ENCODE assay signal across 24 mouse cellular contexts in the genomic region with DNA sequence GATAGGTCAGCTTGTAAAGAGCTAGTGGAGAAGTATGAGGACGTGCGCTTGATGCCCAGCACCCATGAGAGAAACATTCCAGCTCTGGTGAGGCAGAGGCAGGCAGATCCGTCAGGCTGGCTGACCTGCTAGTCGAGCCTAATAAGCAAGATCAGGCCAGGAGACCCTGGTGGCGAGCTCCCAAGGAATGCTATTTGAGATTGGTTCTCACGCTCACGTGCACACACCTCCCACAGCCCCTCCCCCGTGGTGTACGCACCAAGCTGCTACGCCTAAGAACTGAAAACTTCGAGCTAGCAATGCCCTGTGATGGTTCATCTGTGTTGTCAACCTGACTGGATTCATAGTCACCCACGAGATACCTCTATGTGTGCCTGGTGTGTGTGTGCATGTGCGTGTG.
A peak's percentile ranks its signal among the peaks of the same experiment; 100 is the strongest.
DNase-seq lines count a peak whose midpoint lies in the region; ATAC-seq and TF ChIP-seq lines count a peak whose summit lies in the region.
"Had no signal": no experiment of that assay in that cellular context is flagged by ENCODE, and none has a peak within 500 bp of the region (broad histone marks: within the 10 kb centered on the region; RNA-seq: fewer than 3 reads in every experiment).

No protein-coding gene starts in this region.

- peaks cover 9% of the 10 kb centered on the region for H3K9me3 ChIP-seq in megakaryocyte, embryonic 14.5 days
- H3K9me3 ChIP-seq in E14TG2a.4 (ENCODE audit: low read length), result no peaks in the 10 kb centered on the region
- H3K9me3 ChIP-seq: embryonic facial prominence, embryonic 15.5 days; forebrain, embryonic 12.5 days had no signal

- peaks cover 51% of the 10 kb centered on the region for H3K4me1 ChIP-seq in megakaryocyte, embryonic 14.5 days
- H3K4me1 ChIP-seq in E14TG2a.4 (replicated peaks; ENCODE audit: low read depth, low read length), result peaks cover 79% of the 10 kb centered on the region
- H3K4me1 ChIP-seq: embryonic facial prominence, embryonic 13.5 days had no signal

- DNase-seq in ES-CJ7 (ENCODE audit: low read depth, low spot score), result peak; percentile 44
- DNase-seq in ZHBTc4 (ENCODE audit: low read depth, low spot score), result peak; percentile 77
- DNase-seq in ovary, postnatal 14 days (ENCODE audit: low spot score), result no peak
- DNase-seq: adrenal gland, adult 2 months; adrenal gland, postnatal 10 days; adrenal gland, postnatal 25 days; cerebellum, adult 11 months; cerebellum, adult 18-20 months; cerebellum, adult 8-10 months; cerebellum, adult 9-11 months; cerebellum, postnatal 14 days; cerebellum, postnatal 36 days; embryo, embryonic 11 days had no signal

- H3K27me3 ChIP-seq in megakaryocyte, embryonic 14.5 days (replicated peaks), result no peaks in the 10 kb centered on the region
- no peaks in the 10 kb centered on the region for H3K27me3 ChIP-seq in E14TG2a.4 (ENCODE audit: insufficient read depth, low read length)
- H3K27me3 ChIP-seq: embryonic facial prominence, embryonic 13.5 days; embryonic facial prominence, embryonic 15.5 days; forebrain, embryonic 12.5 days had no signal

- H3K4me3 ChIP-seq in megakaryocyte, embryonic 14.5 days (replicated peaks), result peak overlapping the region; percentile 33
- peak overlapping the region; percentile 35 for H3K4me3 ChIP-seq in E14TG2a.4 (replicated peaks; ENCODE audit: low read length)
- H3K4me3 ChIP-seq: embryonic facial prominence, embryonic 13.5 days; embryonic facial prominence, embryonic 15.5 days; erythroblast, embryonic 14.5 days; forebrain, embryonic 10.5 days; forebrain, embryonic 12.5 days had no signal

- ATAC-seq in megakaryocyte, adult 5-6 weeks (ENCODE audit: poor library complexity, severe bottlenecking), result no peak
- ATAC-seq in frontal cortex, adult (ENCODE audit: low TSS enrichment), result no peak
- ATAC-seq: forebrain, embryonic 14.5 days; forebrain, embryonic 16.5 days had no signal

- H3K36me3 ChIP-seq in megakaryocyte, embryonic 14.5 days (replicated peaks; ENCODE audit: low read length), result peaks cover 84% of the 10 kb centered on the region
- peaks cover 73% of the 10 kb centered on the region for H3K36me3 ChIP-seq in E14TG2a.4 (ENCODE audit: insufficient read depth, low read length)
- H3K36me3 ChIP-seq: embryonic facial prominence, embryonic 15.5 days; forebrain, embryonic 12.5 days had no signal

- TF ChIP-seq CTCF in E14TG2a.4 (conservative IDR thresholded peaks at IDR 0.05; ENCODE audit: low read length), result no peak
